Mouse (Mus musculus) frontal cortex, postnatal 10 days (tissue): ENCODE measurements around the gene Olfr313.
A peak's percentile ranks its signal among the peaks of the same experiment; 100 is the strongest.
"Not testable (repeated sequence)": the region's sequence is repeated elsewhere in the genome, so short reads cannot be mapped to it uniquely, and the experiment has no call there.

Experiments used
- DNase-seq, 2 experiments: peaks; one replicate each; pipeline ENCODE4 v3.0.0; 2022; ENCODE audit warnings: low spot score in 2 of 2, mixed read lengths in 1 of 2

The Olfr313 gene

GRCm38 (mm10) chr11:58814700-58815099 lies at the start of gene Olfr313:
Gene Olfr313, plus strand, starts transcription at chr11:58815000.
- not testable (repeated sequence) for DNase-seq

GRCm38 (mm10) chr11:58772888-58773287 lies 41.9 kb upstream of the Olfr313 start, which contains the start of gene Olfr315:
Gene Olfr315, plus strand, starts transcription at chr11:58773188.
- DNase-seq: no peak

GRCm38 (mm10) chr11:58782480-58783089 lies 32.2 kb upstream of the Olfr313 start, which contains the start of gene Olfr314:
Gene Olfr314, plus strand, starts transcription at chr11:58782952.
- no peak for DNase-seq

DNA sequence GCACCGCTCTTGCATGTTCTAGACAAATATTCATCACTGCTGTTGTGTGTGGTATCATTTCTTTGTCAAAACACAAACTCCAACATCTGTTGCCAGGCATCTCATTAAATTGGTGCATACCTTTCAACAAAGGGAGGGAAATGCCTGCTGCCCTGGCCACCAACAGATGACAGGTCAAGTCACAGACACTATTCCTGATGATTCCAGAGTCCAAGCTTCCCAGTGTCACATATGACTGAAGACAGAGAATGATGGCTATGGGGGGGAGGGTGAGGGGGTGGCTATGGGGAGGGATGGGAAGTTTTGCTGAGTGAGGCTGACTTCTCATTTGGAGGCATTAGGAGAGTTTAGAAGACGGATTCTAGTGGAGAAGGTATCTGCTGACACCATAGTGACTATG lies 30.6 kb upstream of the Olfr313 start:
- DNase-seq: no peak

DNA sequence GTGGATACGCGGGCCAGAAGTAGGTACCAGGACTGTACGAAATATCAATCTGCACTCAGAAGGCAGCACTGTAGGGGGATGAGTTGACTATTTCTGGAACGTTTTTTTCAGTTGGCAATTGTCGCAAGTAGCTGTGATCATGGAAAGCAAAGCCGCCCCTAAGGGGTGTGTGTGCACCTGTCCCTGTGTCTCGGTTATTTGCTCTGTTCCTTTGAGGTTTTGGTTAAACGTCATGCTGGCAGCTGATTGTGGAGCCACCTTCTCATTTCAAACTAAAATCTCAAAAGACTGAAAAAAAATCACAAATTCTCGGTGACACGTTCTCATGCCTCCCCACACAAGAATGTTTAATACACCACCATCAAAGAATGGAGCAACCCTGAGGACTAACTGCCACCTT lies 27.1 kb upstream of the Olfr313 start:
- no peak for DNase-seq

DNA sequence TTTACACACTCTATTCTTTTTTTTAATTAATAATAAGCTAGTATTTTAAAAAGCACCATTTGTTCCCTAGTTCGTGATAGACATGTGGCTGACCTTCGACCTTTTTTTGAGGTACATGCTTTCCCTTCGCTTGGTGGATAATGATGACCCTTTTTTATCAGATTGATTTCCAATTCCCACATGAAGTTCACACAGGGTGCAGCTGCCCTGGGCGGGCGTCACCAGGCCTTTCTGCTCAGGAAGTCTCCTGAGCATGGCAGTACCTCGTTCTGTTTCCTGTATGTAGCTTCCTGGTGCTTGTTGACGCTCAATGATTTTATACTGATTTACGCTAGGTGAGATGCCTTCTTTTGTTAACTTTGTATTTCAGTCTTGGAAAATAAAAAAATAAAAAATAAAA lies 26.5 kb upstream of the Olfr313 start:
- no peak for DNase-seq

DNA sequence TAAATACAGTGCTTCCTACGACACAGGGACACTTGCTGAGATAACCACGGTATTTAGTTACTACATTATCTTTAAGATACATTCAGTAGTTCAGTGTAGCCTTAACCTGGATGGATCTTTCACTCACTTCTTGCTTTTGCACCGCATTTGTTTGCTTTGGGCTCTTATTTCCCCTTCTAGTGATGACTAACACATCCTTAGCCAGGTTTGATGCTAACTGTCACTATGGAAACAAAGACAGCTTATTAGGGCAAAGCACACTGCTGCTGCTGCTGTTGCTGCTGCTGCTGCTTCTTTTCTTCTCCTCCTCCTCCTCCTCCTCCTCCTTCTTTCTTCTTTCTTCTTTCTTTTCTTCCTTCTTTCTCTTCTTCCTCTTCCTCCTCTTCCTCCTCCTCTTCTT lies 25.3 kb upstream of the Olfr313 start:
- no peak for DNase-seq

GRCm38 (mm10) chr11:58790053-58790452 lies 24.7 kb upstream of the Olfr313 start:
- no peak for DNase-seq

DNA sequence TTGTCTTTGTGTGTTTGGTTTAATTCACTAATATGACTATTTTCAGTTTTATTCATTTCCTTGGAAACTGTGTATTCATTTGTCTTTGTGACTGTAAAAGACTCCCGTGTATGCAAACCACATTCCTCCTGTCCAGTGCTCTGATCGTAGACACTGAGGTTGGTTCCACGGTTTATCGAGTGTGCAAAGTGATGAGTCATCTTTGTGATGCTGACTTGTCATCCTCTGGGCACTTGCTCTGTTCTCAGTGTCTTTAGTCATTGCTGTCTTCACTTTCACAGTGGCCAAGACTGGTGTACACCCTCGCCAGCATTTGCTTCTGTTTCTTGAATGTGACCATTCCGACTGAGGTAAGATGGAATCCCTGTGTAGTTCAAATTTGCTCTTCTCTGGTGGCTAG lies 24.2 kb upstream of the Olfr313 start:
- no peak for DNase-seq

DNA sequence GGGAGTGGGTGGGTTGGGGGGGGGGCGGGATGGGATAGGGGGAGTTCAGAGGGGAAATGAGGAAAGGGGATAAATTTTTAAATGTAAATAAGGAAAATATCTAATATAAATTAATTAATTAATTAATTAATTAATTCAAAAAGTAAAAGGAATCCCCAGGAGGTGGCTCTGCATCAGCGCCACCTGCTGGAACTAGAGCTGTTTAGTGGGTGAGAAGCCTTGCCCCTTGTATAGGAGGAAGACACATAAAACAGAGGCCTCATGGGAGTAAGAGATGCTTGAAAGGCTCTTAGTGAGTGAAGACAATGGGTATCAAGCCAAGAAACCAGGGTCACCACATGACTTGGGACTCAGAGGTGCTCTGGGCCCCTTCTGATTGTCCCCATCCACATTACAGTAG lies 18.9 kb upstream of the Olfr313 start:
- no peak for DNase-seq

DNA sequence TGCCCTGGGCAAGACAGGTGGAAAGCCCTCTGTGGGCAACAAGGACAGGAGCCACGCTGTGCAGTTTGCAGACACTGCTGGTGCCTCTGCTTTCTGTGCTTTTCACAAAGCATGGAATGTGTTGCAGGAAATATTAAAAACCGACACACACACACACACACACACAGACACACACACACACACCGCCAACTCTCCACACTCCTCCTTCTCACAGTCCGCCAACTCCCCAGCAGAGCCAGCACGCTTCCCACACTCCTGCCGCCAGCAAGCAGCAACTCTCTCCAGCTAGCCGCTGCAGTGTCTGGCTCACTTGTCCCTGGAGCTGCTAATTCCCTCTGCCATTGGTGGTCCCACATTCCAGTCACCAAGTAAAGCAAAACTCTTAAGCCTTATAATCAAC lies 17.9 kb upstream of the Olfr313 start:
- peak; percentile 26 to 47 for DNase-seq

DNA sequence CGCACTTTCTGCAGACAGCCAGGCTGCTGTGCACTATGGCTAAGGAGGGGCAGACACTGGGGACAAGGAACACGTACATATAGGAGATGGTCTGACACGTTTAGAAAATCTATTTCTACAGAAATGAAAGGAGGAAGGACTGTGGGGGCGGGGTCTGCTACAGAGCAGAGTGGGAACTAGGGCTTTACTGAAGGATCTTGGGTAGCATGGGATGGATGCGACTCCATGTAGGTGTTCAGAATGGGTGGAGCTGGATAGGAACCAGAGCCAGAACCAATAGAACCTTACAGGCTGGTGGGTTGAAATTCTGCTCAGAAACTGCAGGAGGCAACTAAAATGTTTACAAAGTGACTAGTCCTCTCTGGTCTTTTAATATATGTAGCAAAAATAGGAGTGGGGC lies 15.1 kb upstream of the Olfr313 start:
- no peak for DNase-seq

DNA sequence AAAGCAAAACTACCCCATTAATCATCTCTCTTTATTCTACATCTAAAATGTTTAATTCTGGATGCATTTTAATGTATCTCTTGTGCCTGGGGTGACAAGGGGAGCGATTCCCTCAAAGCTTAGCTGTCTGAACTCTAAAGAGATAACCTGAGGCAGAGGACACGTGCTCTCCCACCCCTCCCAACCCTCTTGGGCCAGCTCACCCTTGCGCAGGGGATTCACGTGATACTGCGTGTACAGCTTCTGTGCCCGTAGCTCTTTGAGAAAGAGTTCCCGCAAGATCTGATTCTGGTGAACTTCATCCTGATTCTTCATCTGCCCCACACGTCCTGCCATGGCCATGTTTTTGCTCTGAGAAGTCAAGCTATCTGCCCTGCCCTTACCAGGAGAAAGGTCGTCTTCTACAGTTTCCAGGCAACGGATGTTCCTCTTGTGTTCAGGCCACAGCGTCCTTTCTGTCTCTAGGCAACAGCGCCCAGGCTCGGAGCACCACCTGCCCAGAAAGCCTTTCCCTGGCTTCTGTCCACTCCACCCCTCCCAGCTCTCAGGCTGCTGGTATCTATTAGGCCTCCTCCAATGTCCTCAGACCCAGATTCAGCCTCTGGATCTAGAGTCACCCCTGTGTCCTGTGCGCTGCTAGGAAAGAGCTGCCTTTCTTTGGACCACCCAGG lies 13.1 kb upstream of the Olfr313 start, which contains the start of gene Fam183b:
Gene Fam183b, minus strand, starts transcription at position 403 of the 671 bp plus-strand sequence.
- no peak for DNase-seq

DNA sequence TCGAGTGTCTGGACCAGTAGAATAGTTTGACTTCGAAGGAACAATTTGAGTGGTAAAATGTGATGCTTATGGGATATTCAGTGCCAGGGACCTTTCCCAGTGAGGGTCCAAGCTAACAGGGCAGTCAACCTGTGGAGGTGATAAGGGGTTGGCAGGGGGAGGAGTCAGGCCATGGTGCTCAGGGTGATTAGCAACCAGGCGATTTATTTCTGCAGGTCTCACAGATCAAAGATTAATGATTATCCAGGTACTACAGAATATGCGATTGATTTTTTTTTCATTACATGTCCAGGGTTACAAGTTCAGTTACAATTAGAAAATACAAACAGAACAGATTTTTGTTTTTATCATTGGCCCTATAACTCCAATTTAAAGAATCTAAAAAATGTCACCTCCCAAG lies 10.9 kb upstream of the Olfr313 start:
- no peak for DNase-seq

GRCm38 (mm10) chr11:58804393-58804792 lies 10.4 kb upstream of the Olfr313 start:
- no peak for DNase-seq

- DNase-seq: no peak
These were observed 2.8 kb upstream of the Olfr313 start for GRCm38 (mm10) chr11:58812001-58812400.

DNA sequence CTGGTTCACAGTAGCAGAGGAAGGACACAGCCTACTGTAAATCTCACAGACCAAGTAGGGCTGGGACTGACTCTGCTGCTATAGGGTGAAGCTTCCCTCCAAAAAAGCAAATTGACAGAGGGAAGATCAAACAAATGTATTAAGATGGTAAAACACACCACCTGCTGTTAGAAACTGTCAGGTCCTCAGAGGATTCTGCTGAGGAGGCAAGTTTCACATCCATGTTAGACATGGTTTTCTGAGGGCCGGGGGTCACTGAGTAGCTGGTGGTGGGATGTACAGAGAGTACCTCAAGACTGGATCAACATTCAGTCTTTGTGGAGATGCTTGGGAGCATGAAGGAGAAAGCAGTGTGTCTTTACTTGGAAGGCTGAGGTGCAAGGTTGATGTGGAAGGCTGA lies 876 bp downstream of the Olfr313 start:
- no peak for DNase-seq

DNA sequence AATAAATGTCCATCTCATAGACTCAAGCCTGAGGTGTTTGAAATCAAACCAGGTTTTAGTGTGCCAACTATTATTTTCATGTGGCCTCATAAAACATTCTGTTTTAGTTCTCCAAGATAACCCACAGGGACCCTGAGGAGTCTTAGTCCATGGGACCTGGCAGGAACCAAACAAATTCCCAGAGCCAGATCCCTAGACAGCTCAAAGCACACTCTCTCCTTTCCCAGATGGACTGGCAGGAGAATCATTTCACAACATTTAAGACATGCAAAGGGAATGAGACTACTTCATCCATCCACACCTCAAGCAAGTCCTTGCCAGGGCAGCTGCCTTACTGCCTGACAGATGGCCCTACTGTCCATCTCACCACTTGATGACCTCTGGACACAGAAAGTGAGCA lies 14.1 kb downstream of the Olfr313 start, which contains the start of gene Olfr312:
Gene Olfr312, plus strand, starts transcription at position 301 of the 400 bp plus-strand sequence.
- DNase-seq: not testable (repeated sequence)

- DNase-seq: no peak
These were observed 15.0 kb downstream of the Olfr313 start for GRCm38 (mm10) chr11:58829764-58830163.

GRCm38 (mm10) chr11:58832541-58832940 lies 17.7 kb downstream of the Olfr313 start:
- DNase-seq: not testable (repeated sequence)

DNA sequence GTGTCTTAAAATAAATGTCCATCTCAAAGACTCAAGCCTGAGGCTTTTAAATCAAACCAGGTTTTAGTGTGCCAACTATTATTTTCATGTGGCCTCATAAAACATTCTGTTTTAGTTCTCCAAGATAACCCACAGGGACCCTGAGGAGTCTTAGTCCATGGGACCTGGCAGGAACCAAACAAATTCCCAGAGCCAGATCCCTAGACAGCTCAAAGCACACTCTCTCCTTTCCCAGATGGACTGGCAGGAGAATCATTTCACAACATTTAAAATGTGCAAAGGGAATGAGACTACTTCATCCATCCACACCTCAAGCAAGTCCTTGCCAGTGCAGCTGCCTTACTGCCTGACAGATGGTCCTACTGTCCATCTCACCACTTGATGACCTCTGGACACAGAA lies 24.2 kb downstream of the Olfr313 start, which contains the start of gene Olfr311:
Gene Olfr311, plus strand, starts transcription at position 301 of the 400 bp plus-strand sequence.
- DNase-seq: not testable (repeated sequence)

DNA sequence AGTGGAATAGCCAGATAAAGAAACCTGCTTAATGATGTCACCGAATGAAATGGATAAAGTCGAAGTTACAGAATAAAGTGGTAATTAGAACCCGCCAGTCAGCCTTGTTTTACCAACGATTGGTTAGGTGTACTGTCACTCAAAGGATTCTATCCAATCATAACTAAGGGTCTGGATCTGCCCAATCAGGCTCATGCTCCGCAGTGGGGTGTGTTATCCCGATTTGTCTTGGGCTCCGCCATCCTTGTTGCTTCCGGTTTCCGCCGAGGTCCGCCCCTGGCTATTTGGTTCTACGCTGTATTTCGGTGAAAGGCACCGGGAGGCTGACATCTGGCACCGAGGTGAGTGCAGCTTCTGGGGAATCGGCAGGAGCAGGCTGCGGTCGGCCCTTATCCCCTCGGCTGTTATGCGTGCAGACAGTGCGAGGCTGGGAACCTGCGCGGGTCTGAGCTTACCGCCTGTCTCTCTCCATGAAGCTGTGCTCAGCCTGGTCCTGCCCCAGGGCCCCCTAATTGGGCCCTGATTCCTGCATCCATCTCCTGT lies 32.2 kb downstream of the Olfr313 start, which contains the start of gene Gm12258:
Gene Gm12258, plus strand, starts transcription at position 240 of the 543 bp plus-strand sequence.
- peak; percentile 84 to 85 for DNase-seq

GRCm38 (mm10) chr11:58847636-58848035 lies 32.8 kb downstream of the Olfr313 start:
- DNase-seq: no peak
